Mouse (Mus musculus): ENCODE data around the gene Ntrk3. TPM values are rescaled to one million over a fixed set of nuclear protein-coding genes. Genes with fewer than 3 reads are reported as not detected.

Gene Ntrk3
- 28.5 and 29.1 TPM in 2 replicates for polyA plus RNA-seq (2015; fragmentation: Nextera tagmentation; extraction: Ambion mirVana)

DNA sequence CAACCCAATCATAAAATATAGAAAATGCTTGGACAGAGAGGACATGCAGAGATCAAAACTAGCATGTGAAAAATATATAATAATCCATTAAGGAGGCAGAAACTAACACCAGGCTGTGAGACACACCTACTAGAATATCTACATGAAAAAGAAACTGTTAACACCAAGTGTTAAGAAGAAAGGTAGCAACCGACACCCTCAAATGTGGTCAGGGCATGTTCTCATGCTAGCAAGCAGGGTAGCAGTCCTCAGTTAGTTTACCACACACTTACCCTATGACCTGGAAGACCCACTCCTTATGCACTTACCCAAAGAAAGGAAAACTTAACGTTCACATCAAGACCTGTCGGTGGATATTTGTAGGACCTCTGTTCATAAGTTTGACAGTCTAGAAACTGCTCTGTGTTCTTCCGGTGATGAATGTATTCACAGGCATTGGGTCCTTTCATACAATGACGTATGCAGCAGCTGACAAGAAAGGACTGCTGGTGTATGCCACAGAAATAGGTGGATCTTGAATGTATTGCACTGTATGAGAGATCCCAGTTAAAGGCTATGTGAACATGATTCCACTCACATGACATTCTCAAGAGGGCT lies at the start of gene Ntrk3:
TSS of gene Ntrk3 (minus strand) at position 399 of the 597 bp plus-strand sequence.

GRCm38 (mm10) chr7:78782639-78783581 lies 45.1 kb upstream of the Ntrk3 start, which contains the start of the genes Mrps11 and Mrpl46:
Mrps11 (plus strand) TSS chr7:78783119.
Mrpl46 (minus strand) TSS chr7:78783531.

Other genes starting within 250 kb of the Ntrk3 start
- gene Mrps11, start 45.1 kb upstream of the Ntrk3 start, polyA plus RNA-seq (2015; fragmentation: Nextera tagmentation; extraction: Ambion mirVana) = 63.6 and 67.5 TPM in 2 replicates
- 62.6 and 64.9 TPM in 2 replicates for gene Mrpl46, start 45.5 kb upstream of the Ntrk3 start, polyA plus RNA-seq (2015; fragmentation: Nextera tagmentation; extraction: Ambion mirVana)
- gene Det1, start 109.3 kb upstream of the Ntrk3 start, polyA plus RNA-seq (2015; fragmentation: Nextera tagmentation; extraction: Ambion mirVana) = 7.2 and 7.7 TPM in 2 replicates
- gene Aen, start 157.8 kb upstream of the Ntrk3 start, polyA plus RNA-seq (2015; fragmentation: Nextera tagmentation; extraction: Ambion mirVana) = 54.5 and 58.6 TPM in 2 replicates
- gene Isg20, start 175.4 kb upstream of the Ntrk3 start, polyA plus RNA-seq (2015; fragmentation: Nextera tagmentation; extraction: Ambion mirVana) = 1.3 and 1.8 TPM in 2 replicates